Mouse (Mus musculus) T-cell, adult 66 days (primary cell): ENCODE results near the gene Cntnap5c. TPM values are rescaled to one million over a fixed set of nuclear protein-coding genes. Genes with fewer than 3 reads are reported as not detected.

Source experiments
- total RNA-seq, 2 experiments: library from RNA; stranded (reverse); gene quantifications; 3 replicates in 1 of 2; 4 replicates in 1 of 2; pipeline ENCODE4 v1.2.4; 2023

Cntnap5c gene
- total RNA-seq, result not detected

DNA sequence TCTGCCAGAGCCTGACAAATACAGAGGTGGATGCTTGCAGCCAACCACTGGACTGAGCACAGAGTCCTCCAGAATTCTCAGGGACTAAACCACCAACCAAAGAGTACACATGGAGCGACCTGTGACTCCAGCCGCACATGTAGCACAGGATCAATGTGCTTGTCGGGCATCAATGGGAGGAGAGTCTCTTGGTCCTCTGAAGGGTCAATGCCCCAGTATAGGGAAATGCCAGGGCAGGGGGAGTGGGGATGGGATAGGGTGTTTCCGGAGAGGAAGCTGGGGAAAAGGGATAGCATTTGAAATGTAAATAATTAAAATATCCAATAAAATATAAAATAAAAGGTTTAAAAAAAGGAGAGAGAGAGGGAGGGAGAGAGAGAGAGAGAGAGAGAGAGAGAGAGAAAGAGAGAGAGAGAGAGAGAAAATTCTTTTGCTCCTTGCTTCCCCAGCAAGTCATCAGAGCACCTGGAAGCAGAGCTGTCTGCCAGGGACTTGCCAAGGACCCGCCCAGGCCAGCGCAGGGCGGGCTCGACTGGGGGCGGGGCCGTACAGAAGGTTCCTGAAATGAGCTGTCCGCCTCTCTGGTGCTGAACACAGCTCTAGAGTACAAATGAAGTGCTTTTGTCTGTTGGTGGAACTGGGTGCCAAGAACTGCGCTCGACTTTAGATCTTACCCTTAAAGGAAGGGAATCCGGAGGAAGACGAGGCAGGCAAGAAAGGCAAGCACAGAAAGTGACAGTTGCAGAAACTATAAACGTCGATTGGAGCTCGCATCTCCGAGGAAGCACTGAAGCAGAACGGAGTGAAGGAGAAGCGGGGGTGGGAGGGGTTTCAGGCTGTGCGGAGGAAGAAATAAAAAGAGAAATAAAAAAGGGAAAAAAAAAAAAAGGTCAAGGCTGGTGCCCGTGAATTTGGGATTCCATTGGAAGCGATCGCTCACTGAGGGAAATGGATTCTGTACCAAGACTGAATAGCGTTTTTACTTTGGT is at the start of gene Cntnap5c:
TSS of gene Cntnap5c (plus strand) at position 949 of the 989 bp plus-strand sequence.

DNA sequence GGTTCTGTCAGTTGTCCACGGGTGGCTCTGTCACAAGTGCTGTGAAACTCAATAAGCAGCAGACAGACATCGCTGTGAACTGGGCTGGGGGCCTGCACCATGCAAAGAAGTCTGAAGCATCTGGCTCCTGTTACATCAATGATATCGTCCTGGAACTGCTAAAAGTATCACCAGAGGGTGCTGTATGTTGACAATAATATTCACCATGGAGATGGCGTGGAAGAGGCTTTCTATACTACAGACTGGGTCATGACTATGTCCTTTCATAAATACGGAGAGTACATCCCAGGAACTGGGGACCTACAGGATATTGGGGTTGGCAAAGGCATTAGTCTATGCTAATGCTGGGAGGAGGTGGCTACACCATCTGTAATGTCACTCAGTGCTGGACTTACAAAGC is 27.3 kb upstream of the Cntnap5c start, which contains the start of gene Gm21834:
TSS of gene Gm21834 (minus strand) at position 101 of the 400 bp plus-strand sequence.

Other genes starting within 250 kb of the Cntnap5c start
- not detected for gene Vmn2r120, start 224.1 kb upstream of the Cntnap5c start, total RNA-seq
- not detected for gene Gm21834, start 27.4 kb upstream of the Cntnap5c start, total RNA-seq